Mouse (Mus musculus): Measurements from ENCODE around the gene Gm3012. TPM values are rescaled to one million over a fixed set of nuclear protein-coding genes. Genes with fewer than 3 reads are reported as not detected.
"Not testable (repeated sequence)": the region's sequence is repeated elsewhere in the genome, so short reads cannot be mapped to it uniquely, and the experiment has no call there.

Gm3012 gene
- not detected in 2 replicates for polyA plus RNA-seq (2016; fragmentation: Nextera tagmentation; extraction: Ambion mirVana)

GRCm38 (mm10) chr14:3634212-3634611 is at the start of gene Gm3012:
Gene Gm3012 (plus strand): TSS chr14:3634512.
- not testable (repeated sequence) for H3K4me3 ChIP-seq; H3K27ac ChIP-seq (replicated peaks); H3K27me3 ChIP-seq (replicated peaks; ENCODE audit: low read depth, poor library complexity, severe bottlenecking); DNase-seq (ENCODE audit: low spot score); H3K4me1 ChIP-seq; H3K9me3 ChIP-seq; H3K36me3 ChIP-seq (replicated peaks)
- WGBS, result no CpG with 5 or more reads among the region's 2 CpGs

GRCm38 (mm10) chr14:3651730-3652129 is 17.4 kb downstream of the Gm3012 start, which contains the start of gene Gm3020:
Gene Gm3020 (plus strand): TSS chr14:3652030.
- no CpG with 5 or more reads among the region's 32 CpGs for WGBS
- not testable (repeated sequence) for H3K4me1 ChIP-seq

GRCm38 (mm10) chr14:3688483-3688882 is 54.2 kb downstream of the Gm3012 start, which contains the start of gene Gm3043:
Gene Gm3043 (plus strand): TSS chr14:3688783.
- not testable (repeated sequence) for H3K4me3 ChIP-seq; H3K27me3 ChIP-seq (replicated peaks; ENCODE audit: low read depth, poor library complexity, severe bottlenecking); H3K4me1 ChIP-seq; H3K36me3 ChIP-seq (replicated peaks); H3K27ac ChIP-seq (replicated peaks); H3K9me3 ChIP-seq; DNase-seq (ENCODE audit: low spot score)
- WGBS, result no CpG with 5 or more reads among the region's 3 CpGs

More at GRCm38 (mm10) chr14:3651730-3652129, 17.4 kb downstream of the Gm3012 start, which contains the start of gene Gm3020:
- not testable (repeated sequence) for H3K36me3 ChIP-seq (replicated peaks); H3K27ac ChIP-seq (replicated peaks); H3K27me3 ChIP-seq (replicated peaks; ENCODE audit: low read depth, poor library complexity, severe bottlenecking); H3K9me3 ChIP-seq; DNase-seq (ENCODE audit: low spot score); H3K4me3 ChIP-seq

Other genes starting within 250 kb of the Gm3012 start
- gene Gm10413, start 239.4 kb upstream of the Gm3012 start, polyA plus RNA-seq (2016; fragmentation: Nextera tagmentation; extraction: Ambion mirVana), result not detected in 2 replicates
- 1.9 and 2.0 TPM in 2 replicates for gene Gm10409, start 221.9 kb upstream of the Gm3012 start, polyA plus RNA-seq (2016; fragmentation: Nextera tagmentation; extraction: Ambion mirVana)
- gene Gm3005, start 206.4 kb upstream of the Gm3012 start, polyA plus RNA-seq (2016; fragmentation: Nextera tagmentation; extraction: Ambion mirVana), result 1.4 and 2.0 TPM in 2 replicates
- not detected in 2 replicates for gene Gm10408, start 185.1 kb upstream of the Gm3012 start, polyA plus RNA-seq (2016; fragmentation: Nextera tagmentation; extraction: Ambion mirVana)
- gene Gm3020, start 17.5 kb downstream of the Gm3012 start, polyA plus RNA-seq (2016; fragmentation: Nextera tagmentation; extraction: Ambion mirVana), result 1.9 and 2.0 TPM in 2 replicates
- gene Gm3043, start 54.3 kb downstream of the Gm3012 start, polyA plus RNA-seq (2016; fragmentation: Nextera tagmentation; extraction: Ambion mirVana), result not detected in 2 replicates
- 0.25 and 0.56 TPM in 2 replicates for gene Gm3002, start 175.6 kb downstream of the Gm3012 start, polyA plus RNA-seq (2016; fragmentation: Nextera tagmentation; extraction: Ambion mirVana)
- not detected in 2 replicates for gene Gm3033, start 211.7 kb downstream of the Gm3012 start, polyA plus RNA-seq (2016; fragmentation: Nextera tagmentation; extraction: Ambion mirVana)
- gene Gm2916, start 249.7 kb downstream of the Gm3012 start, polyA plus RNA-seq (2016; fragmentation: Nextera tagmentation; extraction: Ambion mirVana), result 0.09 TPM in 1 of 2 replicates, not detected in the other

All from embryonic facial prominence, embryonic 10.5 days (tissue).